Mouse (Mus musculus): ENCODE data around the gene Nlgn2. TPM values are rescaled to one million over a fixed set of nuclear protein-coding genes. Genes with fewer than 3 reads are reported as not detected.

The Nlgn2 gene
- total and polyA plus RNA-seq, 2 experiments from 2014 or later, result 20.8 to 126 TPM

- ATAC-seq, result no peak
- H3K4me2 ChIP-seq (ENCODE audit: low read depth, low read length), result no peak within 1 kb of the TSS
These were observed 22.4 kb downstream of the Nlgn2 start, which contains the start of gene Gm39566 for GRCm38 (mm10) chr11:69815155-69815554. TSS of gene Gm39566 (minus strand) at chr11:69815298.

GRCm38 (mm10) chr11:69810280-69810679 is 27.3 kb downstream of the Nlgn2 start:
- H3K9ac ChIP-seq (replicated peaks; ENCODE audit: low read length), result no peak overlapping the region
- H3K27me3 ChIP-seq (ENCODE audit: insufficient read depth, low read length), result peaks cover 10% of the 10 kb centered on the region; the same call in 1 of the 2 replicates
- no peak overlapping the region for H3K27ac ChIP-seq
- TF ChIP-seq CTCF (IDR thresholded peaks at IDR 0.05; ENCODE audit: low read depth), result no peak
- ATAC-seq, result no peak
- no peaks in the 10 kb centered on the region for H3K9me3 ChIP-seq (ENCODE audit: low read length)
- H3K4me2 ChIP-seq (ENCODE audit: low read depth, low read length), result no peak overlapping the region
- no peak for DNase-seq (ENCODE audit: low spot score)
- H3K4me3 ChIP-seq (ENCODE audit: low read length), result no peak overlapping the region
- H3K4me1 ChIP-seq (ENCODE audit: insufficient read depth, low read length), result no peaks in the 10 kb centered on the region
- H3K36me3 ChIP-seq (ENCODE audit: insufficient read depth, low read length), result no peaks in the 10 kb centered on the region

More at GRCm38 (mm10) chr11:69815155-69815554, 22.4 kb downstream of the Nlgn2 start, which contains the start of gene Gm39566:
- Histone ChIP-seq H3K9ac (replicated peaks; ENCODE audit: low read length) (no peak within 1 kb of the TSS), H3K4me3 (ENCODE audit: low read length) (no peak within 1 kb of the TSS), H3K27ac (no peak within 1 kb of the TSS), H3K27me3 (ENCODE audit: insufficient read depth, low read length) (no peaks in the 10 kb centered on the region), H3K36me3 (ENCODE audit: insufficient read depth, low read length) (no peaks in the 10 kb centered on the region), H3K4me1 (ENCODE audit: insufficient read depth, low read length) (no peaks in the 10 kb centered on the region), H3K9me3 (ENCODE audit: low read length) (no peaks in the 10 kb centered on the region)
- no peak for DNase-seq (ENCODE audit: low spot score)
- TF ChIP-seq CTCF (IDR thresholded peaks at IDR 0.05; ENCODE audit: low read depth), result no peak
- WGBS, result 63% methylated on average over 10 of the region's 10 CpGs

- Histone ChIP-seq H3K4me2 (ENCODE audit: low read depth, low read length) (no peak overlapping the region), H3K27me3 (ENCODE audit: insufficient read depth, low read length) (peaks cover 20% of the 10 kb centered on the region), H3K36me3 (ENCODE audit: insufficient read depth, low read length) (no peaks in the 10 kb centered on the region), H3K4me1 (ENCODE audit: insufficient read depth, low read length) (peaks cover 15% of the 10 kb centered on the region), H3K9me3 (ENCODE audit: low read length) (no peaks in the 10 kb centered on the region), H3K27ac (no peak overlapping the region), H3K9ac (replicated peaks; ENCODE audit: low read length) (no peak overlapping the region), H3K4me3 (ENCODE audit: low read length) (no peak overlapping the region)
- no peak for TF ChIP-seq CTCF (IDR thresholded peaks at IDR 0.05; ENCODE audit: low read depth)
- ATAC-seq, result no peak
- DNase-seq (ENCODE audit: low spot score), result no peak
- WGBS, result 82% methylated on average over 2 of the region's 2 CpGs
These were observed 29.9 kb downstream of the Nlgn2 start for GRCm38 (mm10) chr11:69807641-69808040.

- Histone ChIP-seq H3K27me3 (ENCODE audit: insufficient read depth, low read length) (peaks cover 20% of the 10 kb centered on the region), H3K4me1 (ENCODE audit: insufficient read depth, low read length) (peaks cover 18% of the 10 kb centered on the region), H3K36me3 (ENCODE audit: insufficient read depth, low read length) (no peaks in the 10 kb centered on the region), H3K4me2 (ENCODE audit: low read depth, low read length) (no peak overlapping the region), H3K9ac (replicated peaks; ENCODE audit: low read length) (no peak overlapping the region), H3K4me3 (ENCODE audit: low read length) (no peak overlapping the region), H3K9me3 (ENCODE audit: low read length) (no peaks in the 10 kb centered on the region), H3K27ac (no peak overlapping the region)
- peak; percentile 38 for TF ChIP-seq CTCF (IDR thresholded peaks at IDR 0.05; ENCODE audit: low read depth)
- 76% methylated on average over 4 of the region's 4 CpGs for WGBS
- ATAC-seq (no peak), DNase-seq (ENCODE audit: low spot score) (no peak)
These were observed 31.2 kb downstream of the Nlgn2 start for GRCm38 (mm10) chr11:69806378-69806777.

- Histone ChIP-seq H3K4me3 (ENCODE audit: low read length) (0 out of 2 replicates have a peak within 1 kb of the TSS, but pooled peaks have one; percentile 2), H3K9ac (replicated peaks; ENCODE audit: low read length) (peak within 1 kb of the TSS; percentile 9; the same call in 1 of the 2 replicates), H3K9me3 (ENCODE audit: low read length) (no peaks in the 10 kb centered on the region), H3K36me3 (ENCODE audit: insufficient read depth, low read length) (no peaks in the 10 kb centered on the region), H3K27me3 (ENCODE audit: insufficient read depth, low read length) (peaks cover 20% of the 10 kb centered on the region), H3K4me2 (ENCODE audit: low read depth, low read length) (peak within 1 kb of the TSS; percentile 95), H3K4me1 (ENCODE audit: insufficient read depth, low read length) (peaks cover 20% of the 10 kb centered on the region), H3K27ac (no peak within 1 kb of the TSS)
- 9% methylated on average over 29 of the region's 29 CpGs for WGBS
- no peak for TF ChIP-seq CTCF (IDR thresholded peaks at IDR 0.05; ENCODE audit: low read depth)
- DNase-seq (ENCODE audit: low spot score), result no peak
- ATAC-seq, result no peak
These were observed 32.3 kb downstream of the Nlgn2 start, which contains the start of gene Tmem102 for GRCm38 (mm10) chr11:69804972-69805909. TSS of gene Tmem102 (minus strand) at chr11:69805624.

- Histone ChIP-seq H3K27ac (no peak overlapping the region), H3K4me3 (ENCODE audit: low read length) (0 out of 2 replicates have a peak overlapping the region, but pooled peaks have one; percentile 2), H3K4me1 (ENCODE audit: insufficient read depth, low read length) (peaks cover 25% of the 10 kb centered on the region), H3K36me3 (ENCODE audit: insufficient read depth, low read length) (no peaks in the 10 kb centered on the region), H3K27me3 (ENCODE audit: insufficient read depth, low read length) (peaks cover 20% of the 10 kb centered on the region), H3K4me2 (ENCODE audit: low read depth, low read length) (peak overlapping the region; percentile 95), H3K9me3 (ENCODE audit: low read length) (no peaks in the 10 kb centered on the region), H3K9ac (replicated peaks; ENCODE audit: low read length) (peak overlapping the region; percentile 9; the same call in 1 of the 2 replicates)
- no peak for ATAC-seq
- WGBS, result 8% methylated on average over 12 of the region's 12 CpGs
- DNase-seq (ENCODE audit: low spot score), result no peak
- no peak for TF ChIP-seq CTCF (IDR thresholded peaks at IDR 0.05; ENCODE audit: low read depth)
These were observed 33.0 kb downstream of the Nlgn2 start for GRCm38 (mm10) chr11:69804652-69804940.
